Mouse (Mus musculus) stomach, embryonic 15.5 days (tissue): ENCODE measurements at regions not wholly inside any gene's neighbourhood (a gene's known extent, or its start where the extent isn't known, plus 50 kb on each side); places are given as distances from the start of the nearest gene placed in this dataset.
A peak's percentile ranks its signal among the peaks of the same experiment; 100 is the strongest.

Experiments
- ATAC-seq: fragments of 200-750 bp; cut with Nextera tagmentation; 2 replicates; pipeline ENCODE4 v1.8.0; 2017; ENCODE audit warnings: low read depth, moderate number of reproducible peaks, moderate TSS enrichment; ENCODE audit not compliant: insufficient read depth, low FRiP score
- H3K27ac ChIP-seq: fragments of 300-500 bp; sonication (generic); 2 replicates; pipeline ENCODE4 v1.5.1; 2015; ENCODE audit warnings: mild to moderate bottlenecking, inconsistent platforms
- H3K27me3 ChIP-seq: fragments of 300-500 bp; sonication (generic); replicated peaks from 2 replicates; pipeline ENCODE4 v1.6.1; 2015; ENCODE audit warnings: inconsistent platforms
- H3K36me3 ChIP-seq: fragments of 300-500 bp; sonication (generic); 2 replicates; pipeline ENCODE4 v1.6.1; 2015; ENCODE audit warnings: inconsistent platforms
- H3K4me1 ChIP-seq: fragments of 300-500 bp; sonication (generic); 2 replicates; pipeline ENCODE4 v1.6.1; 2015; ENCODE audit warnings: inconsistent platforms
- H3K4me2 ChIP-seq: fragments of 300-500 bp; sonication (generic); 2 replicates; pipeline ENCODE4 v1.6.1; 2015; ENCODE audit warnings: mild to moderate bottlenecking, inconsistent platforms
- H3K4me3 ChIP-seq: fragments of 300-500 bp; sonication (generic); replicated peaks from 2 replicates; pipeline ENCODE4 v1.5.1; 2015; ENCODE audit warnings: inconsistent platforms
- H3K9ac ChIP-seq: fragments of 300-500 bp; sonication (generic); 2 replicates; pipeline ENCODE4 v1.6.1; 2015; ENCODE audit warnings: inconsistent platforms
- H3K9me3 ChIP-seq: fragments of 300-500 bp; sonication (generic); 2 replicates; pipeline ENCODE4 v1.6.1; 2016; ENCODE audit warnings: inconsistent platforms
- WGBS: fragments of 180-500 bp; shearing (Covaris S2); methylation state at CpG from one replicate; pipeline ENCODE4 v1.1.7; 2015; 5-methylcytosine and 5-hydroxymethylcytosine counted together

DNA sequence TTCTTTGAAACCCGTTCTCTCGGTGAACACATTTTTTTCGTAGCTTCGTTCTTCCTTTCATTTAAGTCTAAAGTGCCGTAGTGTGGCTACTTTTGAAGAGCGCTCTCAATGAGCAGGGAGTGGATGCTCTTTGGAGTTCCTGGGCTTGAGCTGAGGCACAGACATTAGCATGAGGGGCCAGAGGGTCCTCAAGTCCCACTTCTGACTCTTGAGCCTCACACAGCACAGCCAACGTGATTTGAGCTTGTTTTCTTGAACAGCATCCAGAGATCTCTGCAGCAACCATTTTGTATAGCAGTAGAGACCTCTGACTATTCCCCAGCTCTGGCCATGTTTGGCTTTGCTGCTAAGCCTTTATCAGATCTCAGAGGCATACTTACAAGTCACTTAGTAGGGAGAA lies 269.2 kb upstream of the Myt1l start:
- WGBS: 57% methylated on average over 7 of the region's 7 CpGs
- no peaks in the 10 kb centered on the region for H3K36me3 ChIP-seq
- ATAC-seq: no peak

DNA sequence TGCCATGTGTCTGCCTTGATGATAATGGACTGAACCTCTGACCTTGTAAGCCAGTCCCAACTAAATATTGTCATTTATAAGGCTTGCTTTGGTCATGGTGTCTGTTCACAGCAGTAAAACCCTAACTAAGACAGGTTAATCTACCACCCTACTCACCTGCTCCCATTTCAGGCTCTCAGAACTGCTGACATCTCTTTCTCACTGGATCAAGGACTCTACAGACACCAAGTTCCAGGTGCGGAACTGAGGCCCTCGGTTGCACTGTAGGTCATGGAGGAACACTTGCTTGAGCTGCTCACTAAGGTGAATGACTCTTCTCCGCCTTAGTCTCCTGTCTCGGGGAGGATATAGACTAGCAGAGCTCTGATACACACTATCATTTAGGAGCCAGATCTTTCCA lies 254.0 kb upstream of the Myt1l start:
- Histone ChIP-seq H3K27ac (no peak overlapping the region), H3K4me1 (no peaks in the 10 kb centered on the region), H3K9ac (no peak overlapping the region), H3K27me3 (no peaks in the 10 kb centered on the region), H3K4me3 (no peak overlapping the region), H3K9me3 (no peaks in the 10 kb centered on the region), H3K4me2 (no peak overlapping the region), H3K36me3 (no peaks in the 10 kb centered on the region)
- ATAC-seq: no peak
- WGBS: 93% methylated on average over 4 of the region's 4 CpGs

More for the DNA sequence above, 269.2 kb upstream of the Myt1l start:
- Histone ChIP-seq H3K27me3 (no peaks in the 10 kb centered on the region), H3K4me3 (no peak overlapping the region), H3K4me1 (peaks cover 13% of the 10 kb centered on the region), H3K9ac (no peak overlapping the region), H3K9me3 (no peaks in the 10 kb centered on the region), H3K4me2 (no peak overlapping the region), H3K27ac (no peak overlapping the region)

DNA sequence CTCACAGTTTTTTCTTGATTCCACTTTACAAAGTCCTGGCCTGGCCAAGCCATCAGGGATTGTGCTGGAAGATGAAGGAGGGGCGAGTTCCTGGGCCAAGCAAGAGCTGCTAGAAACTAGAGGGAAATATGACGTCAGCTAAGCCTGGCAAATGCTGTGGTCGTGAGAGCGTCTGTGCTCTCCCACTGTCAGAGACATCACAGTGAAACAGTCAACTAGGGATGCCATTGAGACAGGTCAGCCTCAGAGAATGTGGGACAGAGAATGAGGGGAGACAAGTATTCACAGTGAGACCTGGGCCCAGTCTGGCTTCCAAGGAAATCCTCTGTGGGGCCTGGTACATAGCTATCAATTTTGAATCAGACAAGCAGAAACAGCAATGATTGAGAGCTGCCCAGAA lies 252.5 kb upstream of the Myt1l start:
- H3K36me3 ChIP-seq: no peaks in the 10 kb centered on the region
- no peak overlapping the region for H3K4me2 ChIP-seq
- H3K27ac ChIP-seq: no peak overlapping the region
- H3K9me3 ChIP-seq: no peaks in the 10 kb centered on the region
- no peak overlapping the region for H3K4me3 ChIP-seq
- no peak overlapping the region for H3K9ac ChIP-seq
- H3K27me3 ChIP-seq: no peaks in the 10 kb centered on the region
- ATAC-seq: no peak
- WGBS: 65% methylated on average over 4 of the region's 4 CpGs
- H3K4me1 ChIP-seq: peaks cover 2% of the 10 kb centered on the region; the same call in 1 of the 2 replicates

DNA sequence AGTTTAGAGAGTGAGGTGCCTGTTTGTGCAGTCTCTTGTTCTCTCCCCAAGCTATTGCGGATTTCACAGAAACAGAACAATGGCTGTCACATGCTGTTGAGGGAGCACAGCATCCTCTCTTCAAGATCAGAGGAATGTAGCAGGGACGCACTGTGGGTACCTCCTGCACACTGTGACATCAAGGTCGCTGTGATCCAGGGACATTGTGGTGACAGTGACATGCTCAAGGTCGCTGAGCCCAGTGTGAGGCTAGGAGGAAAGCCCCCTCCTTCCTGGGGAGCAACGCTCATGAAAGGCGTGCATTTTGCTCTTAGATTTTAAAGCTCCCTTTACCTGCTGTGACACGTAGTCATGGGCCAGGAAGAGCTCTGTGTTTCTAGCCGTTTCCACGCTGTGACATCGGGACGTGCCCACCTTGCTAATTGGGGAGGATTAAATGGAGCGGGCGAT lies 248.5 kb upstream of the Myt1l start:
- no peak overlapping the region for H3K27ac ChIP-seq
- no peaks in the 10 kb centered on the region for H3K27me3 ChIP-seq
- H3K36me3 ChIP-seq: no peaks in the 10 kb centered on the region
- no peak for ATAC-seq
- peak overlapping the region; percentile 32; the same call in 1 of the 2 replicates for H3K4me2 ChIP-seq
- H3K9ac ChIP-seq: no peak overlapping the region
- H3K9me3 ChIP-seq: no peaks in the 10 kb centered on the region
- 14% methylated on average over 13 of the region's 13 CpGs for WGBS
- H3K4me3 ChIP-seq: no peak overlapping the region
- H3K4me1 ChIP-seq: peaks cover 2% of the 10 kb centered on the region; the same call in 1 of the 2 replicates

DNA sequence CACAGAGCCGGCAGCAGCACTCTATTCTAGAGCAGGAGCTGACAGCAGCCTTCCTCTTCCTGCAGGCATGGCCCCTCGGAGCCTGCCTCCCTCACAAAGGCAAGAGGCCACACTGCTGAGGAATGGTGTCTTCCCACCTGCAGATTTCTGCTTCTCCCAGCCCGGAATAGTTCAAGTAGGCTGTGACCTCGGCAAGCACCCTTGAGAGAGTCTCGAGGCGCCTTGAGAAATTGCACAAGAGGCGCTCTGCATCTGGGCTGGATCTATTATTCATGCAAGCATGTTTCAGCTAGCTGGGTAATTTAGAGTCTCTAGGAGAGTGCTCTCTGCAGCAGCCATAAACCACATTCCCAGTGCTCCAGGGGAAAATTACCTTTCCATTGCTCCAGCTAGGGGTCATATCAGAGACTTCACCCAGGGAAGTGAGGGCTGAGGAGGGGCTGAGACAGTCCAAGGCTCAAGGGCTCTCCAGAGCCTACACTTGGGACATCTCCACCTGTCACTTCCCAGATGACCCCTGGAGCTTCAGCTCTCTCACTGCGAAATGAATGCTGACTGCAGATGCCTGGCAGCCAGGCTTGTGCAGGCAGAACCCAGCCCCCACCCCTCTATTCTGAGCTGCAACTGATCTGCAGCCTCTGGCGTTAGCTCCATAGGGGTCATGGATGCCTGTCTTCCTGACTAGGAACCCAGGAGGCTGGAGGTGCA lies 247.9 kb upstream of the Myt1l start:
- Histone ChIP-seq H3K36me3 (no peaks in the 10 kb centered on the region), H3K4me3 (no peak overlapping the region), H3K9ac (no peak overlapping the region), H3K4me2 (peak overlapping the region; percentile 32; the same call in 1 of the 2 replicates), H3K27ac (no peak overlapping the region; the same call in 1 of the 2 replicates), H3K4me1 (peaks cover 2% of the 10 kb centered on the region; the same call in 1 of the 2 replicates), H3K27me3 (no peaks in the 10 kb centered on the region), H3K9me3 (no peaks in the 10 kb centered on the region)
- ATAC-seq: peak; percentile 35; the same call in 1 of the 2 replicates
- WGBS: 8% methylated on average over 9 of the region's 9 CpGs

DNA sequence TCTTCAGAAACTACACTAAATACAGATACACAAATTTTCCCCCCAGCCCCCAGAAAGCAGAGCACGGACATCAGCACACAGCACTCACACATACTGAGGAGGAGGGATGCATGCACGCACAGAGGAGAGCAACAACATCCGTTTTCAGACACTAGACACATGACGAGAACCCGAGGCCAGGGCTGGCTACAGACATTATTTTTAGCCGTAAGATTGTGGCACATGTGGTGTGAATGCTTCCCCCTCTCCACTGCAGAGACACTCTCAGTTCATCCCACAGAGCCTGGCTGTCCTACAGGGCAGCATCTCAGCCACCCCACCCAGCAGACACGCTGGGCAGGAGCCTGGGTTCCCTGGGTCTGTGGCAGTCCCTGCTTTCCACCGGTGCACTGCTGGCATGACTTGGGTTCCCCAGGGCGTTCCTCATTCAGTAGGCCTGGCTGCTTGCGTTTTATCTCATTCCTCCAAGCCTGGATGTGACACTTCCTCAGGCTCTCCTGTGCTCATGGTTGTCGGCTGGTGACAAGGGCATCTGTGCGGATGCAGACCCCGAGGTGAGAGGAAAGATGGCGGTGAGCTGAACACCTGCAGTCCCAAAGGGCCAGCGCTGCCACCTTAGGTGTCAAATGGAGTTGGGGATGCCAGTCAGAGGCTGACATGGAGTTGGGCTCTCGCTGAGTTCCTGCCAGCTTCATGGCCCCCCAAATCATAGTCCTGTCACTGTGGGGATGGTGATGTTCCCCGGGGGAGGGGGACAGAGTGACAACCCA lies 247.1 kb upstream of the Myt1l start:
- no peaks in the 10 kb centered on the region for H3K36me3 ChIP-seq
- no peaks in the 10 kb centered on the region for H3K27me3 ChIP-seq
- no peak overlapping the region for H3K9ac ChIP-seq
- no peak for ATAC-seq
- no peak overlapping the region for H3K4me2 ChIP-seq
- H3K9me3 ChIP-seq: no peaks in the 10 kb centered on the region
- no peak overlapping the region for H3K27ac ChIP-seq
- H3K4me3 ChIP-seq: no peak overlapping the region
- 61% methylated on average over 17 of the region's 17 CpGs for whole genome bisulfite sequencing
- peaks cover 2% of the 10 kb centered on the region; the same call in 1 of the 2 replicates for H3K4me1 ChIP-seq

DNA sequence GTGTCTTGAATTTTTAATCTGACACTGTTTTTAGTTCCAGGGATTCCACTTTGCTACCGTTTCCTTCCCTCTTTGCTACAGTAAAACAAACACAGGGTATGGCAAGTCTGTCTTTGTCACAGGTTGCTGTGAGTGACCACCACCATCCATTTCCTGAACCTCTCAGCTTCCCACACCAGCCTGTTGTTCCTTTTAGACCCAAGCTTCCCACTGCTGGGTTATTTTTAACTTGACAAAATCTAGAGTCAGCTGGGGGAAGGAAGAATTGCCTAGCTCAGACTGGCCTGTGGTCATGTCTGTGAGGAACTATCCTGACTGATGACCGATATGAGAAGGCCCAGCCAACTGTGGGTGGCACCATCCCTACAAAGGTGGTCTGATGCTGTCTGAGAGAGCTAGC lies 239.4 kb upstream of the Myt1l start:
- no peak overlapping the region for H3K27ac ChIP-seq
- ATAC-seq: no peak
- WGBS: 69% methylated on average over 2 of the region's 2 CpGs

DNA sequence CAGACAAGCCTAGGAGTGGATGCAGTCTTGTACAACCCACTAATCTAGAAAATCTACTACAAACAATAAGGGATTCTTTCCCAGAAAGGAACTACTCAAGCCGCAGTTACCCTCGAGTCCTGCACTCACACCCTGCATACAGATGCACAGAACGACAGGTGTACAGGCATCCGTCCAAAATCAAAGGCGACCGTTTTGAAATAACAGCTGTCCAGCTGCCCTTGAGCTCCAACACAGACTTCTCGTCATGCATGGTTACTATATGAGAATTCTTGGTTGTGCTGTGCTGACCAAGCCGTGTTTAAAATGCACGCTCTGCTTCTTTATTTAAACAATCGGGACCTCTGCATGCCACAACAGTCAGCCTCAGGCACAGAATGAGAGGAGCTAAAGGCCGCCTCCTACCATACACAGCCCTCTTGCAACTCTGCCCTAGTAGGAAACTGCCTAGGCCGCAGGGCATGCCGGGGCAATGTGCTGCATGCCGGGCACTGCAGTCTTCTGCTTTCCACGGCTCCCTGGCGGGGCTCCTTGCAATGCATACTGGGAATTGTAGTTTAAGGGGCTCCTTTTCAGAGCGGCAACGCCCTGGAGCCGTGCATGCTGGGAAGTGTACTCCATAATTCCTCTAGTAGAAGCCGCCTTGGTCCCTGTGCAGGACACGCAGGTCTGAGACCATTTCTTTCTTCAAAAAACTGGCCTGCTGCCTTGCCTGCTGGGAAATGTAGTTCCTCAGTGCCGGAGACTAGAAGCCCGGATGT lies 237.4 kb upstream of the Myt1l start:
- Histone ChIP-seq H3K9me3 (no peaks in the 10 kb centered on the region), H3K4me1 (peaks cover 6% of the 10 kb centered on the region; the same call in 1 of the 2 replicates), H3K4me2 (peak overlapping the region; percentile 59), H3K36me3 (no peaks in the 10 kb centered on the region), H3K27me3 (no peaks in the 10 kb centered on the region), H3K9ac (peak overlapping the region; percentile 12; the same call in 1 of the 2 replicates), H3K27ac (peak overlapping the region; percentile 75), H3K4me3 (peak overlapping the region; percentile 39)
- ATAC-seq: peak; percentile 99
- 7% methylated on average over 23 of the region's 23 CpGs for WGBS

More for the DNA sequence above, 239.4 kb upstream of the Myt1l start:
- no peaks in the 10 kb centered on the region for H3K36me3 ChIP-seq
- peaks cover 6% of the 10 kb centered on the region; the same call in 1 of the 2 replicates for H3K4me1 ChIP-seq
- H3K4me2 ChIP-seq: no peak overlapping the region
- no peaks in the 10 kb centered on the region for H3K9me3 ChIP-seq
- H3K4me3 ChIP-seq: no peak overlapping the region
- no peaks in the 10 kb centered on the region for H3K27me3 ChIP-seq
- no peak overlapping the region for H3K9ac ChIP-seq

DNA sequence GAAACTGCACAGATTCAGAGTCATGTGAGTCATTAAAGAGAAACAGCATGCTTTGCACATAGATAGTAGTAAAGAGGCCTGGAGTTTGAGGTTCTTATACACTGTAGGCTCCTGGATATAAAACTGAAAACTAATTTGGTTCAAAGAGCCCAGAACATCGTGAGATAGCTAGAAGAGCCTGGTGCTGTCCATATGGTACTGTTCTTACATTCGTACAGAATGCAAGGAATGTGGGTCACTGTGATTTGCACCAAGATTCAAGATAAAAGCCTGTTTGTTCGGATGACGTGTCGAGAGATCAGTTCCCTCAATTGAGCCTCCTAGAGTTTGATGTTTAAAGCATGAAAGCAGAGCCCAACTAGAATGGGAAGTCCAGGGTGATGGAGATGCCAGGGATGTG lies 230.2 kb upstream of the Myt1l start:
- ATAC-seq: no peak
- Histone ChIP-seq H3K27ac (no peak overlapping the region), H3K4me3 (no peak overlapping the region), H3K4me1 (no peaks in the 10 kb centered on the region), H3K27me3 (no peaks in the 10 kb centered on the region), H3K4me2 (no peak overlapping the region), H3K9me3 (no peaks in the 10 kb centered on the region), H3K36me3 (no peaks in the 10 kb centered on the region), H3K9ac (no peak overlapping the region)
- 72% methylated on average over 5 of the region's 5 CpGs for WGBS

DNA sequence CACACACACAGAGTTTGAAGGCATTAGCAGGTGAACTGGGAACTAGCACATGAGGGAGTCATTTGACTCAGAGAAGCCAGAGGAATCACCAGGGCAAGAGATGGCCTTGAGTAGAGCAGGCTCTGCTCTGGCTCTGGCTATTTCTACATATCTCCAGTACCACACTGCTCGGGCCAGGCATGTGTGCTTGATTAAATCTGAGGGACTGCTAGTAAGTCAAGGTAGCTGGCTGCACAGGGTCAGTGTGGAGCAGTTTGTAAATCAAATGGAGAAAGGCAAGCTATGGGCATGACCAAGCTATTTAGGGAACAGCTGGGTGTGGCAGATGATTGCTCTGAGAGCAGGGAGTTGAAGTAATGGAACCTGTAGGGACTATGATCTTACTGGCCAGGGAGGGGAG lies 212.5 kb upstream of the Myt1l start:
- H3K9me3 ChIP-seq: no peaks in the 10 kb centered on the region
- H3K4me1 ChIP-seq: no peaks in the 10 kb centered on the region
- H3K27ac ChIP-seq: no peak overlapping the region
- H3K27me3 ChIP-seq: no peaks in the 10 kb centered on the region
- no peaks in the 10 kb centered on the region for H3K36me3 ChIP-seq
- ATAC-seq: no peak
- no peak overlapping the region for H3K9ac ChIP-seq
- no peak overlapping the region for H3K4me3 ChIP-seq
- 74% methylated on average over 1 of the region's 1 CpGs for WGBS
- H3K4me2 ChIP-seq: no peak overlapping the region

DNA sequence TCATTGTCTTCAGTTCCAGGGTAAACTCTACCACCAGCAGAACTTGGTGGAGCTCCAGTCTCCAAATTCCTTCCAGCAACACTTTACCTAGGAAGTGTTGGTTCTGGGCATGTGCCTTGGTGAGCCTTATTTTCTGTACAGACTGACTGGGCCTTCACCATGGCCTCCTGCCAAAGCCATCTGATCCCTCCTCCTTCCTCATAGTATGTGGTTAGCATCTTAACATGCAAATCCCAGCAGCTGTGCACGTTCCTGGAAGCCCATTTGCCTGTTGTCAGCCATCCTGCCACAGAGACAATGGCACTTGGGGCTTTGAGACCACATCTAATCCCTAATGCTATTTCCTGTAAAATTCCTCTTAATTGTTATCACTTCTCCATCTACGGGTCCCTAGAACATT lies 206.7 kb upstream of the Myt1l start:
- Histone ChIP-seq H3K27me3 (no peaks in the 10 kb centered on the region), H3K27ac (no peak overlapping the region), H3K4me2 (no peak overlapping the region), H3K4me3 (no peak overlapping the region), H3K9ac (no peak overlapping the region), H3K36me3 (no peaks in the 10 kb centered on the region), H3K9me3 (no peaks in the 10 kb centered on the region), H3K4me1 (no peaks in the 10 kb centered on the region)
- WGBS: 48% methylated on average over 2 of the region's 2 CpGs
- no peak for ATAC-seq
